Mouse (Mus musculus) G1E (cell line): ENCODE results near the gene Rbms2.

Source experiments
- CTCF ChIP-seq: IDR thresholded peaks from 2 replicates; pipeline ENCODE4 v1.5.1; 2012; ENCODE audit warnings: low read depth, low read length, inconsistent platforms, mixed read lengths
- GATA1 ChIP-seq: IDR thresholded peaks from 2 replicates; pipeline ENCODE4 v1.6.1; 2012; ENCODE audit warnings: borderline replicate concordance, low read length, inconsistent platforms, mixed read lengths
- GATA2 ChIP-seq: IDR thresholded peaks from 2 replicates; pipeline ENCODE4 v1.6.1; 2012; ENCODE audit warnings: low read depth, low read length, inconsistent platforms, borderline replicate concordance
- POLR2AphosphoS5 ChIP-seq: IDR thresholded peaks from 2 replicates; pipeline ENCODE4 v1.6.1; 2012; ENCODE audit warnings: low read depth, low read length, inconsistent platforms; ENCODE audit not compliant: insufficient replicate concordance
- TAL1 ChIP-seq: conservative IDR thresholded peaks from 2 replicates; pipeline ENCODE4 v1.6.1; 2012; ENCODE audit warnings: low read depth, low read length, inconsistent platforms, mixed read lengths

DNA sequence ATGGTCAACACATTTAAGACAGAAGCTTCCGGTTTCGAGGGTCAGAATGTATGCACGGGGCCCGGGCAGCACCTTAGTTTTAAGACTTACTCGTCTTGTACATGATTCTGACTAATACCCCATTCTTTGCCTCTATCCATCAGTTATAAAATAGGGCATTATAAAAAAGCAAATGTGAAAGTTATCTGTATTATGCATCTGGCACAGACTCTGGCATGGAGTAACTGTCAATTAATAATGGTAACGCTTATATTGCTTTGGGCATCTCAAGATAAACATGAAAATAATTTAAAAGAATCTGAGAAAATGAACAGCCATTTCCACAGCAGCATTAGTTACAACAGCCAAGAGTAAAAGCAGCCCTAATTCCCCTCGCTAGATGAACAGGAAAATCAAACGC is 47.9 kb upstream of the Rbms2 start:
- TF ChIP-seq CTCF (no peak), GATA1 (no peak), GATA2 (no peak), POLR2AphosphoS5 (no peak), TAL1 (no peak)
